Mouse (Mus musculus) stomach, postnatal 0 days (tissue): ENCODE results near the gene Reg3a. TPM values are rescaled to one million over a fixed set of nuclear protein-coding genes. Genes with fewer than 3 reads are reported as not detected.

Source experiments
- ATAC-seq: fragments of 200-750 bp; cut with Nextera tagmentation; 2 replicates; pipeline ENCODE4 v1.8.0; 2017; ENCODE audit not compliant: low FRiP score, low TSS enrichment
- DNase-seq: peaks from one replicate; pipeline ENCODE4 v3.0.0-alpha.2; 2016; ENCODE audit warnings: low spot score
- H3K27ac ChIP-seq: fragments of 300-500 bp; sonication (generic); replicated peaks from 2 replicates; pipeline ENCODE4 v1.5.1; 2014; ENCODE audit warnings: mild to moderate bottlenecking, control low read depth
- H3K27me3 ChIP-seq: fragments of 300-500 bp; sonication (generic); 2 replicates; pipeline ENCODE4 v1.6.1; 2014; ENCODE audit warnings: low read length; ENCODE audit not compliant: control insufficient read depth, insufficient read depth
- H3K36me3 ChIP-seq: fragments of 300-500 bp; sonication (generic); 2 replicates; pipeline ENCODE4 v1.6.1; 2014; ENCODE audit warnings: low read length, mixed read lengths; ENCODE audit not compliant: control insufficient read depth, insufficient read depth
- H3K4me1 ChIP-seq: fragments of 300-500 bp; sonication (generic); replicated peaks from 2 replicates; pipeline ENCODE4 v1.6.1; 2014; ENCODE audit warnings: antibody characterized with exemption; ENCODE audit not compliant: control insufficient read depth, insufficient read depth
- H3K4me2 ChIP-seq: fragments of 300-500 bp; sonication (generic); replicated peaks from 2 replicates; pipeline ENCODE4 v1.6.1; 2014; ENCODE audit warnings: low read depth, mild to moderate bottlenecking, control low read depth, moderate library complexity
- H3K4me3 ChIP-seq: fragments of 300-500 bp; sonication (generic); 2 replicates; pipeline ENCODE4 v1.5.1; 2014; ENCODE audit warnings: low read depth, low read length, control low read depth
- H3K9ac ChIP-seq: fragments of 300-500 bp; sonication (generic); 2 replicates; pipeline ENCODE4 v1.6.1; 2014; ENCODE audit warnings: mild to moderate bottlenecking, low read length, control low read depth, mixed read lengths
- H3K9me3 ChIP-seq: fragments of 300-500 bp; sonication (generic); 2 replicates; pipeline ENCODE4 v1.6.1; 2016; ENCODE audit warnings: low read length; ENCODE audit not compliant: control insufficient read depth
- CTCF ChIP-seq: IDR thresholded peaks from 2 replicates; pipeline ENCODE4 v1.5.1; 2016; ENCODE audit warnings: antibody characterized with exemption, low read depth, mild to moderate bottlenecking, moderate library complexity
- EP300 ChIP-seq: optimal IDR thresholded peaks from 2 replicates; pipeline ENCODE3; 2016; ENCODE audit warnings: antibody characterized with exemption
- WGBS: fragments of 180-500 bp; shearing (Covaris S2); extraction: QIAGEN DNeasy Blood & Tissue Kit; methylation state at CpG from one replicate; pipeline ENCODE4 v1.1.7; 2014; 5-methylcytosine and 5-hydroxymethylcytosine counted together
- polyA plus RNA-seq: library from polyadenylated mRNA; unstranded; fragments of >200 nt; fragmentation: Nextera tagmentation; extraction: Ambion mirVana; gene quantifications from 2 replicates; pipeline ENCODE4 v1.2.1, GENCODE M21; 2015

Gene Reg3a
- polyA plus RNA-seq = not detected in 2 replicates

DNA sequence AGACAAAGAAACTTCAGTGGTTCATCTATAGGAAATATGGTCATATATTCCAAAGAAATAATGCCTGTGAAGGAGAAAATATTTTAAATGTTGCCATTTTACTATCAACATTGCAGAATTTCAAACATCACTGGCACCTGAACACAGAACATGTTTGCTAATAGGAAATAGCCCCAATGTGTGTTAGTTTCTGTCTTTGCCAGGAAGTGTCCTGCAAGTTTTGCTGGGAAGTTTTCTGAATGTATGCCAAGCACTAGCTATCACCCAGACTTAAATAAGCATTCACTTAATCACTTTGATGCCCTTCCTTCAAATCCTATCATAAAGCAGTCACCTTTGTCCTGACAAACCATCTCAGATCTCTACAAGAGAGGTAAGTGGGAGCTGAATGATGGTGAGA, at the start of gene Reg3a:
Reg3a (plus strand) TSS at position 301 of the 400 bp plus-strand sequence.
- DNase-seq (no peak), ATAC-seq (no peak)
- Histone ChIP-seq H3K27ac (no peak within 1 kb of the TSS), H3K27me3 (no peaks in the 10 kb centered on the region), H3K4me2 (no peak within 1 kb of the TSS), H3K4me1 (no peaks in the 10 kb centered on the region), H3K4me3 (no peak within 1 kb of the TSS), H3K9me3 (no peaks in the 10 kb centered on the region), H3K9ac (no peak within 1 kb of the TSS), H3K36me3 (no peaks in the 10 kb centered on the region)
- TF ChIP-seq EP300 = no peak
- TF ChIP-seq CTCF = no peak

- peak; percentile 72 for TF ChIP-seq CTCF
- TF ChIP-seq EP300 = no peak
- Histone ChIP-seq H3K27me3 (no peaks in the 10 kb centered on the region), H3K36me3 (no peaks in the 10 kb centered on the region), H3K4me3 (no peak overlapping the region), H3K4me2 (no peak overlapping the region), H3K9ac (no peak overlapping the region), H3K27ac (no peak overlapping the region), H3K9me3 (no peaks in the 10 kb centered on the region), H3K4me1 (no peaks in the 10 kb centered on the region)
- DNase-seq (peak; percentile 14), ATAC-seq (no peak)
- WGBS = 23% methylated on average over 7 of the region's 7 CpGs
Observed at GRCm38 (mm10) chr6:78331919-78332569, 48.5 kb upstream of the Reg3a start.

- no peaks in the 10 kb centered on the region for H3K9me3 ChIP-seq
- TF ChIP-seq EP300 (no peak), CTCF (no peak)
- no peak overlapping the region for H3K9ac ChIP-seq
- H3K4me3 ChIP-seq = no peak overlapping the region
- ATAC-seq = no peak
- H3K4me2 ChIP-seq = no peak overlapping the region
- no peaks in the 10 kb centered on the region for H3K4me1 ChIP-seq
- H3K36me3 ChIP-seq = no peaks in the 10 kb centered on the region
- no peak overlapping the region for H3K27ac ChIP-seq
- DNase-seq = no peak
- H3K27me3 ChIP-seq = no peaks in the 10 kb centered on the region
Observed at GRCm38 (mm10) chr6:78340296-78340695, 40.2 kb upstream of the Reg3a start.

DNA sequence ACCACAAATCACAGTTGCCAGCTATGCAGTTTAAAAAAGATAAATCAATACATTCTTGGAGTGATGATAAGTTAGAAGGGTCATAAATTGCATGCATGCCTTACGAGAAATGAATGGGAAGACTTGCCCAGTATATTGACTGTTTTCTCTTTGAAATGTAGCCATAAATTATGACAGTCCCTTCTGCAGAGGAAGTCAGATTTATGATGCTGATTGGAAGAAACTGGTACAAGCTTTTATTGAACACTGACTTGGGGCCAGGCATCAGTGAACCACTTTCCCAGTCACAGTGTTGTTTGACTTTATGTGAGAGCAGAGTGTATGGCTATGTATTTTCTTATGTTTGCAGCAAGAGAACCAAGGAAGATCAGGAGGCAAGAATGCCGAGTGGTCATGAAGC, 38.8 kb upstream of the Reg3a start:
- TF ChIP-seq CTCF (no peak), EP300 (no peak)

GRCm38 (mm10) chr6:78361971-78362563, 18.4 kb upstream of the Reg3a start:
- Histone ChIP-seq H3K27me3 (no peaks in the 10 kb centered on the region), H3K4me3 (no peak overlapping the region), H3K27ac (no peak overlapping the region), H3K9me3 (no peaks in the 10 kb centered on the region), H3K4me2 (no peak overlapping the region), H3K9ac (no peak overlapping the region), H3K36me3 (no peaks in the 10 kb centered on the region), H3K4me1 (no peaks in the 10 kb centered on the region)
- no peak for DNase-seq
- no peak for ATAC-seq
- TF ChIP-seq CTCF (no peak), EP300 (no peak)
- WGBS = 61% methylated on average over 2 of the region's 2 CpGs

More for the DNA sequence above, 38.8 kb upstream of the Reg3a start:
- H3K9ac ChIP-seq = no peak overlapping the region
- DNase-seq (no peak), ATAC-seq (no peak)
- no peaks in the 10 kb centered on the region for H3K27me3 ChIP-seq
- H3K4me2 ChIP-seq = no peak overlapping the region
- H3K36me3 ChIP-seq = no peaks in the 10 kb centered on the region
- no peaks in the 10 kb centered on the region for H3K4me1 ChIP-seq
- H3K9me3 ChIP-seq = no peaks in the 10 kb centered on the region
- H3K27ac ChIP-seq = no peak overlapping the region
- H3K4me3 ChIP-seq = no peak overlapping the region
- WGBS = 62% methylated on average over 2 of the region's 2 CpGs

GRCm38 (mm10) chr6:78370357-78370756, 10.2 kb upstream of the Reg3a start, which contains the start of gene Reg3b:
Gene Reg3b (plus strand): TSS chr6:78370657.
- no peak for TF ChIP-seq EP300
- TF ChIP-seq CTCF = no peak
- H3K9me3 ChIP-seq = no peaks in the 10 kb centered on the region

More at GRCm38 (mm10) chr6:78370357-78370756, 10.2 kb upstream of the Reg3a start, which contains the start of gene Reg3b:
- ATAC-seq = no peak
- Histone ChIP-seq H3K36me3 (no peaks in the 10 kb centered on the region), H3K4me3 (no peak within 1 kb of the TSS), H3K4me2 (no peak within 1 kb of the TSS), H3K9ac (no peak within 1 kb of the TSS), H3K4me1 (no peaks in the 10 kb centered on the region), H3K27me3 (no peaks in the 10 kb centered on the region), H3K27ac (no peak within 1 kb of the TSS)
- no peak for DNase-seq
- 59% methylated on average over 2 of the region's 2 CpGs for WGBS
